Mouse (Mus musculus) right cerebral cortex, adult 18-20 months (tissue): ENCODE measurements at regions not wholly inside any gene's neighbourhood (a gene's known extent, or its start where the extent isn't known, plus 50 kb on each side); places are given as distances from the start of the nearest gene placed in this dataset.

Source experiments
- DNase-seq: peaks from one replicate; pipeline ENCODE4 v3.0.0; 2022; ENCODE audit warnings: mixed read lengths

DNA sequence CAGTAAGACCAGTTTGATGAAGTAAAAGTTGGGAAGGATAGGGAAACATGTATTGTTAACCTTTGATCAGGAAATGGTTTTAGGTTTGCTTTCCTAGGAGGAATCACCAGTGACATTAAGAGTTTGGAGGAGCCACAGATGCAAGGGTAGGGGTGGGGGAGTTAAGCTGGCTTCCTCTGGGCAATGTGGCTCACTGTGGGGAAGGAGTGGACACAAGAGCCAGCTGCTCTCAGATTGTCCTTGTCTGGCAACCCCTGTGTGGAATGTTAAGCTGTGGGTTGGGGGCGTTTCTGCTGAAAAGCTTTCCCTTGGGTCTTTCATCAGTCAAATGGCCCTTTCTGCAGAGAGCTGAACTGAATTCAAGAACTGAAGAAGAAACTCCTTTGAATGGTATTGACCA lies 251.1 kb upstream of the Sox11 start:
- no peak for DNase-seq

DNA sequence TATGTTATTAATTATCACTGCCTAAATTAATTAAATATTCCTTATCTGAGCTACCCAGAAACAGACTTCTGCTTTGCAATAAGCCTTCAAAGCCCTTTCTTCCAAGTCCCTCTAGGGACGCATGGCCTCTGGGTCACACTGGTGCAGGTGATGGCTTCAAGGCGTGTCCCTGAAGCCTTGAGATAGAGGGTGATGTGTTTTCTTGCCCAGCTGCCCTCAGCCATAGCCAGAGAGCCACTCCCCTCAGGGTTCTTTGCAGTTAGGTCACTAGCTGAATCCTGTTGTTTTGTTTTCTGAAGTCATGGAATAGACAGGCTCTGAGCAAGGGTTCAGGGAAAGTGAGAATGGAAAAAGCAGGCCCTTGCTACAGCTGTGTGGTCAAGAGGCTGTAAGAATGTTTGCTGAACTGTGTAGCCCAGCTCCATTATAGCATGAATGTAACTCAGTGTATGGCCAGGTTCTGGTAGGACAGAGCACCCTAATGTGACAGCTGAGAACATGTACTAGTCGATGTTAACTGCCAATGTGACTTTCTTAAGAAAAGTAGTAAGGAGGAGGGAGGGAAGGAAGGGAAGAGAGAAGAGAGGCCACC lies 233.8 kb upstream of the Sox11 start:
- no peak for DNase-seq

DNA sequence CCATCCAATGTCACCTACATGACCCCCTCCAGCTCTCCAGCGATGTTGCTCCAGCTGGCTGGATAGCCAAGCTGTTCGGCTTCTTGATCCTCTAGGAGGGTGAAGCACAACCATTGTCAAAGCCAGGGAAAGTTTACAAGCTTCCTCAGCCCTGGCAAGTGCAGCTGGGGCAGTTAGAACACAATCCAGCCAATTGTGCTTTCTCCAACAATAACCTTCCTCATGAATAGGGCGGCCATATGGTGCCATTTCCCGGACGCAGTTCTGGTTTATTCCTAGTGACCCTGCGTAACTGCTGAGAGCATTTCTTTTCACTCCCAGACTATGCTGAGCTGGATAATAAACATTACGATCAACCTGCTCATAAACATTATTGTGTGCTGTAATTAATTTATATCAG lies 233.3 kb upstream of the Sox11 start:
- DNase-seq = no peak

DNA sequence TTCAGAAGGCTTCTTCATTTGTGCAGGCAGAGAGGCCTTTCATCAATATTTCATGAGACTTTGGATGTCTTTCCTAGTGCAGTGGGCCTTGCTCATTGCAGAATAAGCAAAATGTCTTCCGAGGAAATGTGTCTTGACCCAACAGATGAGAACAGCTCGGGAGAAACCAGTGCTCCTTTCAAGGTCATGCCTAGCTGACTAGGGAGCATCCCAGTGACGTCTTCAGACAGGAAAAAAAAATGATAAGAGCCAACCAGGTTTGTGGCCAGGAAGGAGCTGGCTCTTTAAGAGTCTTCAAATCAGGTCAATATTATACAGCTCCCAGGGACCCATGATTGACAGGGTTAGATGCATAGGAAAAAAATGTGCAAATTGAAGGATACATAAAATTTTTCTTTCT lies 224.9 kb upstream of the Sox11 start:
- DNase-seq = no peak

DNA sequence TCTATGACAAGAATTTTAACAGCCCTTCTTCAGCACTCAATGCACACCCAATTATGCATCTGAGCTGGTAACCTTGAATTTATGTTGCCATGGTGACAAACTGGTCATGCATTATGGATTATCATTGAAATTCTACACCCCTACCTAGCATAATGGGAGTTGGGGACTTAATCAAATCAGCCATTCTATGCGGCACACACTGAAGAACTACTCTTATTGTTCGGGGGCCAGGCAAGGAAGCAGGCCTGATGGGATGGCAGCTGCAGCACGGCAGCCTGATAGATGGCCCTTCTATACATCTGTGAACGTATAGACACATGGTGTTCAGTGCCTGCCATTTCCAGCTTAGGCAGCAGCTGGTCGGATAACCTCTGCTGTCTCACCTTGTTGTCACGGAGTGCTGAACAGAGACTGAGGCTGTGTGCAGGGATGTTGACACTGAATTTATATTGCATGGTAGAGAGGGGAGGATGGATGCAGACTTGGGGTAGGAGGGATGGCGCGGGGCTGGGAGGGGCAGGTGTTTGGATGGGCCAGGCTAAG lies 223.7 kb upstream of the Sox11 start:
- no peak for DNase-seq

DNA sequence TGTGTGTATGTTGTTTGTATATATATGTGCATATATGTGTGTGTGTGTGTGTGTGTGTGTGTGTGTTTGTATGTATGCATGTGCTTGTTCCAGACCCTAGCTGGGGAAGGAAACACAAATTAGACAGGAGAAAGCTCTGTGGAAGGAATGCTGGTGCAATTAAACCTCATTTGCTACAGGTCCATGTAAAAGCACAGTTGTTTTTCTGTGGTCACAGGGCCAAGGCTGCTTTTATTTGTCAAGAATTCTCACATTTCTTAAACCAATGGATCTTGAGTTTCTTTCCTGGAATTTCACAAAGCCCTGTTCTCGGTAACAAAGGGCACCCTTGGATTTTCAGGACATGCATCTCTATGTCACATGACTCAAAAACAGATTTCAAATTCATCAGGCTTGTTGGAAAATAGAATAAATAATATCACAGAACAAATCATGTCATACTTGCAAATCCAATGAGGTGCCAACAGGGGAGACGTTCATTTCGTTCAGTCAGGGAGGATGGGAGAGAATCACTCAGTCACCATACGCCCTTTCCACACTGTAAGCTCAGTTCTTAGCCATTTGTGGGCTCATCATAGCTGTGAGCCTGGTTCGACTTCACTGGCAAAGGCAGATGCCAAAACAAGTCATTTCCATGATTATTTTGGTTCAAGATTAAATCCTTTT lies 222.4 kb upstream of the Sox11 start:
- DNase-seq = no peak

DNA sequence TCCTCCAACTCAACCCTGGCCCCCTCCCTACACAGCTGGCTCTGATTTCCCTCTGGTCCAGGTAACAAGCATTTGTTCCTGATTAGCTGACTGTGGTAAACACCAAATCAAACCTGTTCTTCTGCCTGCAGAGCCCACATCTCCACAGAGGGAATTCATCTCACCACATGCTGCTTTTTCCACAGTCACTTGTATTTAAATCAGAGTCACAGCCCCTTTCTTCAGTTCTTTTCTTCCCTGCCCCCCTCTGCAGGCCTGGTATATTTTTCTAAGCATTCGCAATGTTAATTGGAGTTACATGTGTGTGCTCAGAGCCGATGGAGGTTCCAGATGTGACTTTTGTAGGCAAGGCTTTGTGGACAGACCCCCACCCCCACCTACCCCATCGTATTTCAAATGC lies 221.5 kb upstream of the Sox11 start:
- no peak for DNase-seq

DNA sequence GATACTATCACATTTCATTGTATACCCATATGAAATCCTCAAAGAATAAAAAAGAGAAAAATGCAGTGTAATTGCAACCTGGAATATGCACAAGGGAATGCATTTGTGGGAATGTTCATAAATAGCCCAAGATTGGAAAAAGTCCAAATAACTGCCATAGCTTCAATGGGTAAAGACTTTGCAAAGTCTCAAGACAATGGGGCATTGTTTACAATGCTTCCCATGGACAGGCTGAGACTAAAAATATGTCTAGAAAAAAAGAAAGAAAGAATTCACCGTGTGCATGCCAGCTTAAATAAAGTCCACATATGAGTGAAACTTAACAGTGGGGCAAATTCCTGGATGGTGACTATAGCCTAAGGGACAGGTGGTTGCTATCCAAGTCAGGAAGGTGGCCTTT lies 210.4 kb upstream of the Sox11 start:
- DNase-seq = no peak

DNA sequence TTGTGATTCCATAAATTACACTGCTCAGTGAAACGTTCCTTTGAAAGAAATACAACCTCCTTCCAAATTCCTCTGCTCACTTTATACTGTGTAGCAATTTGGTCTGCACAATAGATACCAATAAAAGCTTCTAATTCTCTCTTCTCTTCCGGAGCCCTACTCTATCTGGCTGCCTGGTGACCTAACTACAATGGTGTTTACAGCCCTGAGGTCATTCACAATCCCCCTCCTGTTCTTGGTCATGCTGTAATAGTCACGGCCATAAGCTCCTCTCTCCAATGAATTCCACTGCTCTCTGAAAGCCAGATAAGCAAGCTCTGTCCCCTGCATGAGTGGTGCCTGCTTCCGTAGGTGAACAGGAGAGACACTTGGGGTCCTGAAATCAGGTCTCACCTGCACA lies 195.8 kb upstream of the Sox11 start:
- DNase-seq = no peak

DNA sequence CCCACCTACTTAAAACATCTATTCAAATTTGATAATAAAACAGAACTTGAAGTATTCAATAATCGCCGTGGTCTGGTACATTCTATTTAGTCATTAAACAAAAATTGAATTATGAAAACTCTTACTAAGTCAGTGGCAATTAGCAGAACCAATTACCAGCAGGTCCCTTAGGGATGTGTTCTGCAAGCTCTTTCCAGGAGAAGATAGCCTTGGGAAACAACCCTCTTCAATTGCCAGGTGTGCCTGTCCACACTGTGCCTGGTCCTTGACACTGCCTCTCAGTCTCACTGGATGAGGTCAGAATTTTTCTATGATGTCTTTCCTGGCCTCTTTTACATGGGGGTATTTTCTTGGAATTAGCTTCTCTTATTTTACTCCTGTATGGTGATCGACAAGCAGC lies 195.1 kb upstream of the Sox11 start:
- DNase-seq = no peak

DNA sequence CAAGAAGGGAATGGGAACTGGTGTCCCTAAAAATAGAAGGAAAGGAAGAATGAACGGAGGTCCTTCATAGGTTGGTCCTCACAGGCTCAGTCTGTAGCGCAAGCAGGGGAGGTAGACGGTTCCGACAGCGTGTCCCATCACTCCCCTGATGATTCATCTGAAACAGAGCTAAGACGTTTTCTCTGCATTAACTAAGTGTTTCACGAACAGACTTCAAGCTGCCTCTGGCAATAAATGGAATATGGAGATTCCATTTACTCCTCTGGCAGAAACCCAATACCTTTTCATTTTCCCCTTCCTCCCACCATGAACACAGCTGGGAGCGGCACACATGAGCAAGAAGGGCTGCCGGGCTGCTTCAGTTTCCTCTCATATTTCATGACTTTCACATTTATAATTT lies 194.6 kb upstream of the Sox11 start:
- peak; percentile 3 for DNase-seq

DNA sequence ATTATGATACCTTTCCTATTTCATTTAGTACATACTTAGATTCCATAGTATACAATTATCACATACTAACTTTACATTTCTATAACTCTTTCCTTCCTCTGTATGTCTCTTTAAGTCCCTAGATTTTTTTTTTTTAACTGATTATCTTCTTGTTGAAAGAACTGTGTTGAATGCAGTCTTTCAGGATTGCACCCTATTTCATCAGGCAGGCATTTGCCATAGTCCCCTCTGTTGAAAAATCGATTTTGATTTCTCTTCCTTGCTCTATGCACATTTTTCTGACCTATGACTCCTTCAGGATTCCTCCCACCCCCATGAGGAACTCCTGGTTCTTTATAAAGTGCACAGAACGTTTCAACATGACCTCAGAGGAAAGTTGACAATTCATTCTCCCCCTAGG lies 183.2 kb upstream of the Sox11 start:
- DNase-seq = no peak

DNA sequence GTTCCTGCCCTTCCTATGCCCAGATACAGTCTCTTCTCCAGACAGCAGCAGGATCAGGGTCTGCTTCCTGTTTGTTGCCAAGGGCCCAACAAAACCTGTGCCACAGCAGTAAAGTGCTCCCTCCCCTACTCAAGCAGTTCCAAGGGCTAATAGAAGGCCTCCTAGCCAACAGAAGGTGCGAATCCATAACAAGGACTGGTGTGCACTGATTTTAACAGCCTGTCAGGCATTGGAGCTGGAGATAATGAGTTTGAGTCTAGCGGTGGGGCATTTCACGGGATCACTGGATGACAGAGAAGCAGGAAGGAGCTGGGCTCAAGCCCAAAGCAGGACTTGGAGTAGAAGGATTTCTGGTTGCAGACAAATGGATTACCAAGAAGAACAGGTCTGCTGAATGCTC lies 170.9 kb upstream of the Sox11 start:
- DNase-seq = no peak

DNA sequence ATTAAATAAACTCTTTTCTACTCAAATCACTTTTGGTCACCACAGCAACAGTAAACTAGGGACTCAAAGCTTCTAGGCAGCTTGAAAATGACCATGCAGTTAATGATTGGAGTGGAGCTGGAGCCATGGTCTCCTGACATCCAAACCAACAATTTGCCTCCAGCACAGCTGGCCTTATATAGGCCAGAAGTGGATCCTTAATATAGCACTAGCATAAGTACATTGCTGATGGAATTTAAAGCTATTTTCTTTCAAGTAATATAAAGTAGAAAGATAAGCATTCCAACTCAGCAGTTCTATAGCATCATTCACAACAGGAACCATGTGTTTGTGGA lies 165.8 kb upstream of the Sox11 start:
- DNase-seq = no peak

DNA sequence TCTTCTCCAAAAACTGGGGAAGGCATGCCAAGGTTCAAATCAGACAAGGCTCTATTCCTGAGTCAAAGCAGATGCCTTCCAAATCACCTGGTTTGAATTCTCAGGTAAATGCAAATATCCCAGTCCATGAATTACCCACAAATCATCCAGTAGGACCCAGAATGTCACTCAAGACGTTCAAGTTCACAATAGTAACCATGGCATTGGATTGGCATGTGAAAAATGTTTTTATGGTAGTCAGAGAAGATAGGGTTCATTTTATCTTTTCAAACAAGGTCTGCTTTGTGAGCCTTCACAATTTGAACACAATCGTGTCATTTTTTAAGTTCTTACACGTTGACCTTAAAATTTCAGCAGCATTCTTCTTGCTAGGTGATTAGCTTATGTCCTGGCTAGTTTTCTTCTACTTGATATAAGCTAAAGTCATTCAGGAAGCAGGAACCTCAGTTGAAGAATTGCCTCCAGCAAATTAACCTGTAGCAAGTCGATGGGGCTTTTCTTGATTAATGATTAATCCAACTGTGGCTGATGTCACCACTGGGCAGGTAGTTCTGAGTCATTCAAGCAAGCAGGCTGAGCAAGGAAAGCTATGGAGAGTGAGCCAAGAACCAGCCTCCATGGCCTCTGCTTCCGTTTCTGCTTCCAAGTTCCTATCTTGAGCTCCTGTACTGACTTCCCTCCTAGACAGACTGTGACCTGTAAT lies 165.3 kb upstream of the Sox11 start:
- no peak for DNase-seq

DNA sequence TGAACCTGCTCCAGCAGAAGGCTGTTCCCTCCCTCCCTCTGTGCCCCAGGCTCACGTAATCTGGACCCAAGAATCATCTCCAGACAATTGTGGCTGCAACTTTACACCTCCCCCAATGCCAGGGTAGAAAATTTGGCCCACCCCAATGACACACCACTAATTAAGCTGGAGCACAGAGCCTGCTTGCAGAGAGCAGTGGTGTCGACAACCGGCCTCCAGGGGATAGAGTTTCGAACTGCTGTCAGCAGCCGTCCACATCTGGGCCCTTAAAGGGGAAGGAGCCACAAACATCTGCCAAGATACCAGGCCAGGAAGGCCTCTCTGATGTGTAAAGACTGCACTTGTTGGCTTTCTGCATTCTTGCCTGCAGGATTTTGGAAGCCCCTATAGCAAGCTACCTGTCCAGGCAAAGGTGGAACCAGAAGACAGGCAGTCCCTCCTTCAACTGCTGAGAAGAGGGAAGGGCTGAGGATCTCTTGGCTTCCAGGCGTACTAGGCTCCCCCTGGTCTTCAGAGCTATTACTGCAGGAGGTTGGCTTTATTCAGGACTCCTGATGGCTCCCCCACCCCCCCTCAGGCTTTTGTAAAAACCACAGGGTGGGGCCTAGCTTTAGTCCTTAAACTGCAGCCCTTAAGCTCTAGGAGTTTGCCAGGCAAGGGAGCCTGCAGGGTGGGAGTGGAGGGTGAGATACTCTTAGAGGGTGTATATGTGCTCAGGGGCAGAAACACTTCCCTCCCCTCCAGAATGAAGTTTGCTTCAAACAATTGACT lies 160.5 kb upstream of the Sox11 start:
- DNase-seq = no peak

DNA sequence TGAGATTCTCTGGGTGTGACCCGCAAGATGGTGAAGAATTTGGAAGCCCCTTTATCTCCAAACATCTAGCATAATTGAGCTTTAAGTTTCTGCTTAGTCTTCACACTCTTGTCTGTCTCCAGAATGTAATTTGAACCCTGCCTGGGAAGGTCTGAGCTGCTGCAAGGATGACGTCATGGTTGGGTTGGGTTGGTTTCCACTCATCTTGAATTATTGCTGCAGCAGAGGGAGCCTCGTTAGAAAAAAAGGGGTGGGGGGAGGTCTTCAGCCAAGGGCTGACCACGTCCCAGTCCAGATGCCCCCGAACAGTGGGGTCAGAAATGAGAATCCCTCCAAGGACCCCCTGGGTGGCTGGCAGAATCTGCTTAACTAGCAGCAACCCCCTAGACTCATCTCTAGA lies 158.1 kb upstream of the Sox11 start:
- DNase-seq = no peak

DNA sequence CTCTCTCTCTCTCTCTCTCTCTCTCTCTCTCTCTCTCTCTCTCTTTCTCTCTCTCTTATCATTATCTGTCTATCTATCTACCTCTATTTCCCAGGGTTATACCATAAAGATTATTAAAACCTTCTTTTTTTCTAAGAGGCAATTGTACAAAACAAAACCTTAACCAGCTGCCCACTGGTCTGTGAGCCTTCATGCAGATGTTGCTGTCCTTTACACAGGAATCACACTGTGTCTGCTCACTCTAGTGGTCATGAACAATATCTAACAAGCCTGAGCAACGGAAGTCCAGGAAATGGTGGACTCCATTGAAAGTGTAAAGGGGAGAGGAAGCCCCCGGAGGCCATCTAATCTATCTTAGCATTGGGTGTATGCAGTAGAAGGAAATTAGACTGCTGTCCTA lies 156.9 kb upstream of the Sox11 start:
- no peak for DNase-seq

DNA sequence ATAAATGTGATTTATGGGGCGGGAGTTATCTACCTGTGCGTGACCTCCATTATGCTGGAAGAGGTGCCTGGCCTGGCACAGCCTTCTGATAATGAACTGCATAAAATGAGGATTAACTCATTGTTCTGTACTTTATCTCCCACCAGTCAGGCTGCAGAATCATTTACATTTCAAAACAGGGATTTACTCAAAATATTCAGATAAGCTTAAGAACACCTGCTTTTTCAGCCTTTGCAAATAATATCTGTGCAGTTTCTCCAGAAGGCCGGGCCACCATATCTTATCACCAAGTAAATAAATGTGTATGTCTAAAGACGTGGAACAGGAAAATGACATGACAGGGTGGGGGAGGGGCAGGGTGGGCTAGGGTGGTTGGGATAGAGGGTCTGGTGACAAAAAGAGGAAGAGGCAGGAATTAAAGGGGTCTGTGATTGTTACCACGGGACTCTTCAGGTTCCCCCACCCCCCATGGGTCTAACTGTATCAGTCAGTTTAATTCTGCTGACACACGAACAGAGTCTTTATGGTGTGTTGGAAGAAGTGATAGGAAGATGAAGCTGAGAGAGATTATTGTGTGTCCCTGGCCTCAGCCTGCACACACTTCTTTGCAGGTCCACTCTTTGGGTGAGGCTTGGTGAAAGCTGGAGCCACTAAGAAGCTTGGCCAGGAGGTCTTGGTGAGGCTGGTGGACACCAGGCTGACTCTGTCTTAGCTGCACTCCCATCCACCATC lies 154.6 kb upstream of the Sox11 start:
- DNase-seq = no peak

DNA sequence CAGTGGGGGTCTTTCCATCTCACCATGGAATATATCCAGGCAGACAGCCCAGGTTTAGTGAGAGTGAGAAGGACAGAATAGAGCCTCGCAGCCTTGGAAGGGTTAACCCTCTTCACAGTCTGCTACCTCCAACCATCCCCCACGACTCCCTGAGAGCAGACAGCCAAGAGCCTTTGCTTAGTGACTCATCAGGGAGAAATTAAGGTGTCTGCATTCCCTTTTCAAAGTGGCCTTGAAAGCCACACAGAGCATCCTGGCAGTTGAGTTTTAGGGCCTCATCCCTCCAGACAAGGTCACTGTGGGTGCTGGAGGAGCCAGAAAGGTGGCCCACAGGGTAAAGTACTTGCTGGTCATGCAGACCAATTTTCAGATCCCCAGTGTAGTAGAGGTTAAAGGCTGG lies 149.9 kb upstream of the Sox11 start:
- DNase-seq = peak; percentile 2

DNA sequence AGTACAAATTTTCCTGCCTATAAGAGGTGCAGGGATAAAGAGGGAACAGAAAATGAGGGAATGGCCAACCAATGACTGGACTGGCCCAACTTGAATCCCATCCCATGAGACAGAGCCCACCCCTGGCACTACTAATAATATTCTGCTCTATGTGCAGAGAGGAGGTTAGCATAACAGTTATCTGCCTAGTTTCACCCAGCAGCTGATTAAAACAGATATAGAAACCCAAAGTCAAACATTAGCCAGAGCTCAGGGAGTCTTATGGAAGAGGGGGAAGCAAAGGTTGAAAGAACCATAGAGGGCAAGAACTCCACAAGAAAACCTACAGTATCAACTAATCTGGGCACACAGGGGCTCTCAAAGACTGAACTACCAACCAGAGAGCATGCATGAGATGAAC lies 138.9 kb upstream of the Sox11 start:
- no peak for DNase-seq

DNA sequence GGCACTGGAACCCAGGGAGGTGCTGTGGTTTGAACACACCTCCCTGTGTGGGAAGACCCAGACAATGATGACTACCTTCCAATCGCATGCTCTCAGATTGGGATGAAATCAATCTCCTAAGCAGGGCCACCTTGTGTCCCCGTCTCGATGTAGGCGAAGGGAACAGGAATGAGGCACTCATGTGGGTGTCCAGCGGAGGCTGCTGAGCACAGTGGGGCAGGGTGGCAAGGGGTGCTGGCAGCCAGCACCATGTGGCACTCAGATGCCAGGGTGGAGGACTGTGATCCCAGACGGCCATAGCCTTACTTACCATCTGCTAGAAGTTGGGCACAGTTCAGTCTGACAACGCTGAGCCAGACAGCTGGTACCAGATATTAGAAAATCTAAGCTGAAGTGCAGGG lies 137.2 kb upstream of the Sox11 start:
- DNase-seq = peak; percentile 12

DNA sequence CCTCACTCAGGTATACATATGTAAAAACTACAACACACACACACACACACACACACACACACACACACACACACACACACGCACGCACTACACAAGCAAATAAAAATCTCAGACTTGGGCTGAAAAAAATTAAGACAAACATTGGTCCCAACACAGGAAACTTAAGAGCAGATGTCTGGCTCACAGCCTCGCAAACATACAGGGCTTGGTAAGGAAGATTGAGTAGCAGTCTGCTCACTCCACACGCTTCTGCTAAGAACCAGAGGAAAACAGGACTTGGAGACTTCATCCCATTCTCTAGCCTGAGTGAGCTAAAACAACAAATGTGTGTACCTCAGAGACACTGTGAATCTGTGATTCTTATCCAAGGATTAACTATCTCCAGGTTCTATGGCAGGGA lies 132.3 kb upstream of the Sox11 start:
- DNase-seq = no peak
